Mouse (Mus musculus): ENCODE measurements around the gene Ncapg. TPM values are rescaled to one million over a fixed set of nuclear protein-coding genes. Genes with fewer than 3 reads are reported as not detected.

The Ncapg gene
- total and polyA plus RNA-seq, 3 experiments, result 58.9 to 95.5 (median 69.6) TPM

GRCm38 (mm10) chr5:45670280-45670670, 556 bp downstream of the Ncapg start:
- in situ Hi-C loops (cut with MboI; ENCODE audit: low pct_ligation_motif_present, low pct_unique_long_range_greater_than_20kb, low sequenced_read_pairs) (no loop called here), dilution Hi-C loops (cut with MboI; ENCODE audit: extremely low pct_ligation_motif_present, extremely low pct_unique_long_range_greater_than_20kb, low sequenced_read_pairs) (no loop called here)
- Histone ChIP-seq H3K4me1 (ENCODE audit: control insufficient read depth in 1 of 2, insufficient read depth in 2 of 2) (peaks cover 0 to 22% of the 10 kb centered on the region in 2 experiments; a peak in 2 of 4 replicates), H3K4me3 (replicated peaks in 1 of 3; ENCODE audit: low read depth in 2 of 3, low read length in 2 of 3, poor library complexity in 1 of 3) (peak overlapping the region; percentile 90 to 94 (median 90)), H3K79me2 (replicated peaks; ENCODE audit: control insufficient read depth, extremely low read depth, insufficient read depth, poor library complexity, severe bottlenecking) (peaks cover 22% of the 10 kb centered on the region), H3K9ac (ENCODE audit: insufficient read depth, low read depth) (peak overlapping the region; percentile 85), H3K4me2 (ENCODE audit: insufficient read depth, low read depth, poor library complexity, severe bottlenecking) (peak overlapping the region; percentile 11; the same call in 1 of the 2 replicates), H3K36me3 (replicated peaks in 1 of 2; ENCODE audit: control insufficient read depth in 1 of 2, insufficient read depth in 1 of 2, low read length in 1 of 2) (peaks cover 0 to 10% of the 10 kb centered on the region in 2 experiments), H3K27ac (ENCODE audit: insufficient read depth, low read depth) (peak overlapping the region; percentile 90), H3K9me3 (replicated peaks; ENCODE audit: low read length) (no peaks in the 10 kb centered on the region), H3K27me3 (replicated peaks) (no peaks in the 10 kb centered on the region)
- TF ChIP-seq CHD1 (IDR thresholded peaks at IDR 0.05; ENCODE audit: low read depth, low read length) (peak; percentile 68; the same call in 1 of the 2 replicates), POLR2AphosphoS2 (IDR thresholded peaks at IDR 0.05; ENCODE audit: low read depth, low read length) (no peak)
- DNase-seq (ENCODE audit: extremely low read depth), result no peak

GRCm38 (mm10) chr5:45670894-45671494, 1.3 kb downstream of the Ncapg start:
- H3K27ac ChIP-seq (ENCODE audit: insufficient read depth, low read depth), result no peak overlapping the region
- peak overlapping the region; percentile 85 for H3K9ac ChIP-seq (ENCODE audit: insufficient read depth, low read depth)
- H3K4me2 ChIP-seq (ENCODE audit: insufficient read depth, low read depth, poor library complexity, severe bottlenecking), result peak overlapping the region; percentile 87
- H3K36me3 ChIP-seq (replicated peaks in 1 of 2; ENCODE audit: control insufficient read depth in 1 of 2, insufficient read depth in 1 of 2, low read length in 1 of 2), result peaks cover 3 to 17% of the 10 kb centered on the region in 2 experiments
- no peaks in the 10 kb centered on the region for H3K9me3 ChIP-seq (replicated peaks; ENCODE audit: low read length)
- no peak for TF ChIP-seq SMC3 (IDR thresholded peaks at IDR 0.05; ENCODE audit: low read depth, low read length)
- no peak for TF ChIP-seq MXI1 (IDR thresholded peaks at IDR 0.05; ENCODE audit: low read depth, low read length)
- no peak for TF ChIP-seq UBTF (IDR thresholded peaks at IDR 0.05; ENCODE audit: low read depth, low read length)
- no peak for TF ChIP-seq MAFK (IDR thresholded peaks at IDR 0.05; ENCODE audit: insufficient replicate concordance, low read length)
- in situ Hi-C loops (cut with MboI; ENCODE audit: low pct_ligation_motif_present, low pct_unique_long_range_greater_than_20kb, low sequenced_read_pairs), result no loop called here
- peaks cover 24% of the 10 kb centered on the region for H3K79me2 ChIP-seq (replicated peaks; ENCODE audit: control insufficient read depth, extremely low read depth, insufficient read depth, poor library complexity, severe bottlenecking)
- peaks cover 0 to 29% of the 10 kb centered on the region in 2 experiments; a peak in 2 of 4 replicates for H3K4me1 ChIP-seq (ENCODE audit: control insufficient read depth in 1 of 2, insufficient read depth in 2 of 2)
- no peak for DNase-seq (ENCODE audit: extremely low read depth)
- H3K27me3 ChIP-seq (replicated peaks), result no peaks in the 10 kb centered on the region
- dilution Hi-C loops (cut with MboI; ENCODE audit: extremely low pct_ligation_motif_present, extremely low pct_unique_long_range_greater_than_20kb, low sequenced_read_pairs), result no loop called here
- peak overlapping the region; percentile 64 to 94 (median 90) for H3K4me3 ChIP-seq (replicated peaks in 1 of 3; ENCODE audit: low read depth in 2 of 3, low read length in 2 of 3, poor library complexity in 1 of 3)

- dilution Hi-C loops (cut with MboI; ENCODE audit: extremely low pct_ligation_motif_present, extremely low pct_unique_long_range_greater_than_20kb, low sequenced_read_pairs), result no loop called here
- Histone ChIP-seq H3K4me1 (ENCODE audit: control insufficient read depth in 1 of 2, insufficient read depth in 2 of 2) (peaks cover 5 to 55% of the 10 kb centered on the region in 2 experiments), H3K27ac (ENCODE audit: insufficient read depth, low read depth) (peak overlapping the region; percentile 14; the same call in 1 of the 2 replicates), H3K36me3 (replicated peaks in 1 of 2; ENCODE audit: control insufficient read depth in 1 of 2, insufficient read depth in 1 of 2, low read length in 1 of 2) (peaks cover 9 to 37% of the 10 kb centered on the region in 2 experiments), H3K4me2 (ENCODE audit: insufficient read depth, low read depth, poor library complexity, severe bottlenecking) (peak overlapping the region; percentile 61; the same call in 1 of the 2 replicates), H3K9ac (ENCODE audit: insufficient read depth, low read depth) (0 out of 2 replicates have a peak overlapping the region, but pooled peaks have one; percentile 26), H3K9me3 (replicated peaks; ENCODE audit: low read length) (no peaks in the 10 kb centered on the region), H3K79me2 (replicated peaks; ENCODE audit: control insufficient read depth, extremely low read depth, insufficient read depth, poor library complexity, severe bottlenecking) (peaks cover 28% of the 10 kb centered on the region), H3K4me3 (replicated peaks in 1 of 3; ENCODE audit: low read depth in 2 of 3, low read length in 2 of 3, poor library complexity in 1 of 3) (peak overlapping the region in 1 of 3 experiments; percentile 10), H3K27me3 (replicated peaks) (no peaks in the 10 kb centered on the region)
- in situ Hi-C loops (cut with MboI; ENCODE audit: low pct_ligation_motif_present, low pct_unique_long_range_greater_than_20kb, low sequenced_read_pairs), result no loop called here
- no peak for DNase-seq (ENCODE audit: extremely low read depth)
- peak; percentile 58 for TF ChIP-seq IRF4 (IDR thresholded peaks at IDR 0.05; ENCODE audit: low read depth, low read length)
- TF ChIP-seq ETS1 (conservative IDR thresholded peaks at IDR 0.05; ENCODE audit: low read depth, low read length), result no peak
These were observed 5.3 kb downstream of the Ncapg start for GRCm38 (mm10) chr5:45675032-45675431.

Data from CH12.LX (cell line).